Comparison of ENCODE assay signal across 11 mouse cellular contexts in the genomic region with DNA sequence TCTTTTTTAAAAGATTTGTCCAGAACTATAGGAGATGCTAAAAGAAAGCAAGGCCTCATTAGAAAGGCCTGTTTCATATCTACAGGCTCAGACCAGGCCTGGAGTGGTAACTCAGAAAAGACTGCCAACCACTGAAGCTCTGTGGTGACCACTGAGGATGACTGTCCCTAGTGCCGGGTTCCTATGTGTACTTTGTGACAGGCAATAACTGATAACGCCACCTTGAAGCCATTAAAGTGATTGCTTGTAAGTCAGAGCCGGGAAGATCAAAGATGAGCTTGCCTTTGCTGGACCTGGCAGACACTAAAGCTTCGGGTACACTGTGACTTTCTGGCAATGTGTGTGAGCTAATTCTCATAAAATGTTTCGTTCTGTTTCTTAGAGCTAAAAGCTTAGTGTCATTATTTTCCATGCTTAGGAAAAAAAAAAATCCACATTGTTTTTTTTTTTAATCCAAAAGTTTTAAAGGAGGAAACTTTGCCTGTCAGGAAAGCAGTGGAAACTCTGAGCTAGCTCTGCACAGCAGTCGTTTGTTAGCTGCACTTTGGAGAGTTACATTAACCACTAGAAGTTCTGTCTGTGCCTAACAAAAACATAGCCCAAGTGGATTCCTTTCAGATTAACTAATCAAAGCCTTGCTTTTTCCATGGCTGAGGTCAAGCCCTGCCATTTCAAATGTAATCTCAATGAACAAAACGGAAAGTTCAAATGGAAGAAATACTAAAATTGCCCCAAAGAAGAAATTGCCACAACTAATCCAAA. TPM values are rescaled to one million over a fixed set of nuclear protein-coding genes. Genes with fewer than 3 reads are reported as not detected.
DNase-seq lines count a peak whose midpoint lies in the region; ATAC-seq and TF ChIP-seq lines count a peak whose summit lies in the region.
"Had no signal": no experiment of that assay in that cellular context is flagged by ENCODE, and none has a peak within 500 bp of the region (broad histone marks: within the 10 kb centered on the region; RNA-seq: fewer than 3 reads in every experiment).

No protein-coding gene starts in this region.

- TF ChIP-seq POLR2A in small intestine, adult 2 months (IDR thresholded peaks at IDR 0.05; ENCODE audit: low read depth, low read length) = no peak

- H3K27me3 ChIP-seq in lung, embryonic 16.5 days (ENCODE audit: control insufficient read depth, insufficient read depth, low read depth, low read length) = no peaks in the 10 kb centered on the region
- H3K27me3 ChIP-seq in intestine, embryonic 14.5 days (replicated peaks; ENCODE audit: control insufficient read depth, insufficient read depth, low read length) = no peaks in the 10 kb centered on the region
- H3K27me3 ChIP-seq in small intestine, adult 2 months (ENCODE audit: control insufficient read depth, insufficient read depth, low read length) = no peaks in the 10 kb centered on the region
- H3K27me3 ChIP-seq: megakaryocyte, embryonic 14.5 days had no signal

- peak overlapping the region; percentile 37 for H3K4me2 ChIP-seq in lung, embryonic 16.5 days (ENCODE audit: low read depth, low read length)
- H3K4me2 ChIP-seq in intestine, embryonic 14.5 days (ENCODE audit: low read length) = peak overlapping the region; percentile 53

- intact Hi-C loops in gastrocnemius, postnatal 36 days (cut with DNase I) = no loop called here

- H3K4me3 ChIP-seq in lung, embryonic 16.5 days (ENCODE audit: low read length) = peak overlapping the region; percentile 24
- peak overlapping the region; percentile 29 for H3K4me3 ChIP-seq in intestine, embryonic 14.5 days (ENCODE audit: low read depth, low read length)
- no peak overlapping the region for H3K4me3 ChIP-seq in small intestine, adult 2 months (ENCODE audit: low read depth, low read length)
- H3K4me3 ChIP-seq: megakaryocyte, embryonic 14.5 days had no signal

- TF ChIP-seq CTCF in small intestine, adult 2 months (IDR thresholded peaks at IDR 0.05; ENCODE audit: extremely low read depth, insufficient read length, insufficient replicate concordance, low read depth, low read length) = no peak

- no peaks in the 10 kb centered on the region for H3K36me3 ChIP-seq in lung, embryonic 16.5 days (ENCODE audit: control insufficient read depth, insufficient read depth, low read length)
- peaks cover 8% of the 10 kb centered on the region for H3K36me3 ChIP-seq in intestine, embryonic 14.5 days (ENCODE audit: control insufficient read depth, insufficient read depth, low read length)
- H3K36me3 ChIP-seq in small intestine, adult 2 months (ENCODE audit: control insufficient read depth, insufficient read depth, low read length) = 0 out of 2 replicates have a peak, but pooled peaks cover 2% of the 10 kb centered on the region

- WGBS in lung, embryonic 16.5 days = 8% methylated on average over 7 of the region's 7 CpGs
- WGBS in intestine, embryonic 14.5 days = 8% methylated on average over 7 of the region's 7 CpGs
- WGBS in small intestine, adult 2 months = 13% methylated on average over 7 of the region's 7 CpGs

- DNase-seq in gastrocnemius, adult 18-20 months (ENCODE audit: low spot score) = peak; percentile 17
- no peak for DNase-seq in gastrocnemius, postnatal 36 days
- no peak for DNase-seq in lung, postnatal 36 days
- DNase-seq in intestine, embryonic 14.5 days (ENCODE audit: low spot score) = no peak
- DNase-seq in spleen, postnatal 10 days (ENCODE audit: low spot score in 2 of 2) = no peak
- DNase-seq in gastrocnemius, postnatal 25 days = no peak
- DNase-seq: kidney, adult 11 months; thymus, adult 18-20 months had no signal

- H3K9me3 ChIP-seq in lung, embryonic 16.5 days (ENCODE audit: control insufficient read depth, low read length) = no peaks in the 10 kb centered on the region
- H3K9me3 ChIP-seq in intestine, embryonic 14.5 days (ENCODE audit: control insufficient read depth, low read length) = no peaks in the 10 kb centered on the region
- H3K9me3 ChIP-seq: megakaryocyte, embryonic 14.5 days had no signal

- no peaks in the 10 kb centered on the region; the same call in 1 of the 2 replicates for H3K4me1 ChIP-seq in lung, embryonic 16.5 days (replicated peaks; ENCODE audit: control insufficient read depth, insufficient read depth, low read length)
- peaks cover 15% of the 10 kb centered on the region for H3K4me1 ChIP-seq in intestine, embryonic 14.5 days (replicated peaks; ENCODE audit: control insufficient read depth, insufficient read depth, low read length)
- no peaks in the 10 kb centered on the region for H3K4me1 ChIP-seq in small intestine, adult 2 months (ENCODE audit: control insufficient read depth, insufficient read depth, insufficient read length, low read length)
- H3K4me1 ChIP-seq: megakaryocyte, embryonic 14.5 days had no signal

- ATAC-seq in lung, embryonic 16.5 days (ENCODE audit: low read depth) = no peak
- 0 out of 2 replicates have a peak, but pooled peaks have one; percentile 30 for ATAC-seq in intestine, embryonic 14.5 days (replicated peaks; ENCODE audit: low FRiP score, low TSS enrichment, low read depth)

- H3K9ac ChIP-seq in lung, embryonic 16.5 days (ENCODE audit: low read length) = no peak overlapping the region
- H3K9ac ChIP-seq in intestine, embryonic 14.5 days (ENCODE audit: low read length) = peak overlapping the region; percentile 5; the same call in 1 of the 2 replicates

- peak overlapping the region; percentile 47 for H3K27ac ChIP-seq in lung, embryonic 16.5 days (ENCODE audit: low read length)
- H3K27ac ChIP-seq in intestine, embryonic 14.5 days (ENCODE audit: low read depth) = peak overlapping the region; percentile 39
- peak overlapping the region; percentile 82 for H3K27ac ChIP-seq in small intestine, adult 2 months (ENCODE audit: insufficient read depth, low read depth, low read length)

RNA-seq across cellular contexts. Expression of gene Col3a1, which starts 4.6 kb away (rescaled TPM):
- total RNA-seq in gastrocnemius, adult 18-20 months (2021) = 10 to 100 TPM; 72.3 to 85.2 TPM
- 100 to 1,000 TPM; 366 to 551 TPM for total RNA-seq in gastrocnemius, postnatal 36 days (2021)
- 1,562 and 1,580 TPM in 2 replicates for polyA plus RNA-seq in lung, embryonic 16.5 days (2015; fragmentation: Nextera tagmentation; extraction: Ambion mirVana)
- 1,853 and 2,064 TPM in 2 replicates for polyA plus RNA-seq in intestine, embryonic 14.5 days (2014; fragmentation: Nextera tagmentation; extraction: Ambion mirVana)
- 29.3 and 30.3 TPM in 2 replicates for polyA plus RNA-seq in small intestine, adult 2 months (2012; rRNA removed)
- 1,000 to 10,000 TPM in 1 of 2 experiments, 100 to 1,000 TPM in 1; 586 to 1,212 TPM for total RNA-seq in gastrocnemius, postnatal 25 days (2021)

Comparison
In these comparisons a context has a peak if more than half of its experiments do, and no peak if none do; other contexts are left out.
1. RNA of gene Col3a1, which starts 4.6 kb away (total RNA-seq): 586 to 1,212 TPM in gastrocnemius, postnatal 25 days and 366 to 551 TPM in gastrocnemius, postnatal 36 days; 72.3 to 85.2 TPM in gastrocnemius, adult 18-20 months; every median in the first group is over 4 times any median in the second.
2. Peak in every context shown above with its lines, with median percentiles within 50 percentile points of each other: H3K27ac ChIP-seq.